Mouse (Mus musculus): Measurements from ENCODE around the gene Gm33815.
"Not testable (repeated sequence)": the region's sequence is repeated elsewhere in the genome, so short reads cannot be mapped to it uniquely, and the experiment has no call there.

Gm33815 gene

GRCm38 (mm10) chrY:69320832-69321231, at the start of gene Gm33815:
TSS of gene Gm33815 (plus strand) at chrY:69321132.
- in situ Hi-C loops (cut with MboI, MseI), result not testable (repeated sequence)
